Mouse (Mus musculus) C2C12 (cell line): ENCODE data around the gene Orm2. TPM values are rescaled to one million over a fixed set of nuclear protein-coding genes. Genes with fewer than 3 reads are reported as not detected.
A peak's percentile ranks its signal among the peaks of the same experiment; 100 is the strongest.

Source experiments
- H3K27me3 ChIP-seq: one replicate; pipeline ENCODE4 v1.6.1; 2011; ENCODE audit not compliant: control insufficient read depth, insufficient read depth, insufficient read length
- H3K36me3 ChIP-seq: one replicate; pipeline ENCODE4 v1.6.1; 2011; ENCODE audit not compliant: control insufficient read depth, insufficient read depth
- H3K4me3 ChIP-seq: one replicate; pipeline ENCODE4 v1.5.1; 2011; ENCODE audit warnings: mild to moderate bottlenecking, control low read depth; ENCODE audit not compliant: poor library complexity, insufficient read depth, severe bottlenecking
- H3K79me2 ChIP-seq: one replicate; pipeline ENCODE4 v1.6.1; 2011; ENCODE audit not compliant: control insufficient read depth, insufficient read depth
- H3K79me3 ChIP-seq: one replicate; pipeline ENCODE4 v1.6.1; 2011; ENCODE audit warnings: low read depth, control low read depth
- H3ac ChIP-seq: one replicate; pipeline ENCODE3; 2011; ENCODE audit warnings: low read depth; ENCODE audit not compliant: control insufficient read depth, insufficient read length
- CEBPB ChIP-seq: IDR thresholded peaks from one replicate; pipeline ENCODE4 v1.6.1; 2011; ENCODE audit warnings: low read depth, mild to moderate bottlenecking, control low read depth, moderate library complexity
- CTCF ChIP-seq: IDR thresholded peaks from one replicate; pipeline ENCODE4 v1.5.1; 2011; ENCODE audit not compliant: control insufficient read depth, insufficient read depth, insufficient read length
- FOSL1 ChIP-seq: IDR thresholded peaks from one replicate; pipeline ENCODE4 v1.8.0; 2011; ENCODE audit warnings: mild to moderate bottlenecking, low read length; ENCODE audit not compliant: poor library complexity, insufficient read depth, severe bottlenecking
- MAX ChIP-seq: IDR thresholded peaks from one replicate; pipeline ENCODE4 v1.6.1; 2011; ENCODE audit warnings: mild to moderate bottlenecking, control low read depth
- MYOD1 ChIP-seq: IDR thresholded peaks from one replicate; pipeline ENCODE4 v1.6.1; 2011; ENCODE audit warnings: low read depth; ENCODE audit not compliant: control insufficient read depth, insufficient read length
- MYOG ChIP-seq: IDR thresholded peaks from one replicate; pipeline ENCODE4 v1.6.1; 2011; ENCODE audit not compliant: control insufficient read depth, insufficient read length; ENCODE audit errors: extremely low read depth
- USF1 ChIP-seq: IDR thresholded peaks from one replicate; pipeline ENCODE4 v1.6.1; 2011; ENCODE audit warnings: low read depth, mild to moderate bottlenecking, control low read depth, moderate library complexity
- polyA plus RNA-seq: library from polyadenylated mRNA; unstranded; fragments of >200 nt; fragmentation: generic; extraction: Trizol; gene quantifications from one replicate; pipeline ENCODE4 v1.2.1, GENCODE M21; 2012; ENCODE audit warnings: missing spikeins

Orm2 gene
- polyA plus RNA-seq, 1 experiment = not detected

- TF ChIP-seq FOSL1 (no peak), MAX (no peak), MYOD1 (no peak), CTCF (no peak), CEBPB (no peak), USF1 (no peak)
- H3K79me2 ChIP-seq = no peaks in the 10 kb centered on the region
These were observed 42.0 kb downstream of the Orm2 start for GRCm38 (mm10) chr4:63404205-63404604.

GRCm38 (mm10) chr4:63405051-63405450 is 42.8 kb downstream of the Orm2 start:
- no peaks in the 10 kb centered on the region for H3K79me3 ChIP-seq
- H3K27me3 ChIP-seq = no peaks in the 10 kb centered on the region
- H3ac ChIP-seq = no peak overlapping the region
- no peaks in the 10 kb centered on the region for H3K79me2 ChIP-seq
- H3K4me3 ChIP-seq = no peak overlapping the region
- TF ChIP-seq MAX (no peak), USF1 (no peak), MYOG (no peak), FOSL1 (no peak), MYOD1 (no peak), CEBPB (no peak), CTCF (no peak)
- no peaks in the 10 kb centered on the region for H3K36me3 ChIP-seq

More at GRCm38 (mm10) chr4:63404205-63404604, 42.0 kb downstream of the Orm2 start:
- Histone ChIP-seq H3K4me3 (no peak overlapping the region), H3K27me3 (no peaks in the 10 kb centered on the region), H3K79me3 (no peaks in the 10 kb centered on the region), H3K36me3 (no peaks in the 10 kb centered on the region), H3ac (no peak overlapping the region)

GRCm38 (mm10) chr4:63405683-63406082 is 43.4 kb downstream of the Orm2 start:
- Histone ChIP-seq H3K4me3 (no peak overlapping the region), H3K79me2 (no peaks in the 10 kb centered on the region), H3K36me3 (no peaks in the 10 kb centered on the region), H3ac (no peak overlapping the region), H3K79me3 (no peaks in the 10 kb centered on the region), H3K27me3 (no peaks in the 10 kb centered on the region)
- TF ChIP-seq MYOD1 (no peak), USF1 (no peak), MYOG (no peak), CEBPB (no peak)

GRCm38 (mm10) chr4:63408247-63408646 is 46.0 kb downstream of the Orm2 start:
- no peaks in the 10 kb centered on the region for H3K36me3 ChIP-seq
- no peaks in the 10 kb centered on the region for H3K79me2 ChIP-seq
- H3K4me3 ChIP-seq = no peak overlapping the region
- H3K27me3 ChIP-seq = no peaks in the 10 kb centered on the region
- no peak for TF ChIP-seq FOSL1
- no peak overlapping the region for H3ac ChIP-seq
- H3K79me3 ChIP-seq = no peaks in the 10 kb centered on the region

GRCm38 (mm10) chr4:63408649-63409048 is 46.4 kb downstream of the Orm2 start:
- TF ChIP-seq MAX = no peak
- TF ChIP-seq MYOG = no peak
- TF ChIP-seq CEBPB = no peak
- no peak for TF ChIP-seq USF1
- no peak for TF ChIP-seq MYOD1
- TF ChIP-seq CTCF = peak; percentile 70
- no peaks in the 10 kb centered on the region for H3K79me3 ChIP-seq

GRCm38 (mm10) chr4:63409317-63409907 is 47.2 kb downstream of the Orm2 start:
- H3ac ChIP-seq = peak overlapping the region; percentile 44

More at GRCm38 (mm10) chr4:63408649-63409048, 46.4 kb downstream of the Orm2 start:
- no peak overlapping the region for H3ac ChIP-seq
- no peak overlapping the region for H3K4me3 ChIP-seq
- H3K79me2 ChIP-seq = no peaks in the 10 kb centered on the region
- H3K27me3 ChIP-seq = no peaks in the 10 kb centered on the region
- no peaks in the 10 kb centered on the region for H3K36me3 ChIP-seq

GRCm38 (mm10) chr4:63409908-63410582 is 47.8 kb downstream of the Orm2 start:
- Histone ChIP-seq H3K79me3 (no peaks in the 10 kb centered on the region), H3K4me3 (peak overlapping the region; percentile 29), H3ac (peak overlapping the region; percentile 44), H3K36me3 (no peaks in the 10 kb centered on the region), H3K79me2 (no peaks in the 10 kb centered on the region), H3K27me3 (no peaks in the 10 kb centered on the region)
- no peak for TF ChIP-seq MYOD1
- peak; percentile 12 for TF ChIP-seq MAX

More at GRCm38 (mm10) chr4:63409317-63409907, 47.2 kb downstream of the Orm2 start:
- TF ChIP-seq USF1 = no peak
- no peak for TF ChIP-seq MAX
- no peaks in the 10 kb centered on the region for H3K27me3 ChIP-seq
- no peaks in the 10 kb centered on the region for H3K79me2 ChIP-seq
- H3K36me3 ChIP-seq = no peaks in the 10 kb centered on the region
- peak overlapping the region; percentile 29 for H3K4me3 ChIP-seq
- H3K79me3 ChIP-seq = no peaks in the 10 kb centered on the region
